Mouse (Mus musculus) limb, embryonic 14.5 days (tissue): ENCODE results near the gene Hoxc10. TPM values are rescaled to one million over a fixed set of nuclear protein-coding genes. Genes with fewer than 3 reads are reported as not detected.

Source experiments
- ATAC-seq: fragments of 200-750 bp; cut with Nextera tagmentation; 2 replicates; pipeline ENCODE4 v1.8.0; 2017; ENCODE audit warnings: low read depth, moderate number of reproducible peaks, moderate TSS enrichment; ENCODE audit not compliant: low FRiP score
- DNase-seq: peaks from one replicate; pipeline ENCODE4 v3.0.0-alpha.2; 2015; ENCODE audit warnings: low spot score
- H3K27ac ChIP-seq: fragments of 300-500 bp; sonication (generic); replicated peaks from 2 replicates; pipeline ENCODE4 v1.5.1; 2014; ENCODE audit warnings: low read depth, mild to moderate bottlenecking, low read length, moderate library complexity, mixed read lengths
- H3K27me3 ChIP-seq: fragments of 300-500 bp; sonication (generic); 2 replicates; pipeline ENCODE4 v1.6.1; 2014; ENCODE audit warnings: low read length, mixed read lengths; ENCODE audit not compliant: control insufficient read depth, insufficient read depth
- H3K36me3 ChIP-seq: fragments of 300-500 bp; sonication (generic); 2 replicates; pipeline ENCODE4 v1.6.1; 2014; ENCODE audit warnings: mild to moderate bottlenecking, low read length, moderate library complexity, mixed read lengths; ENCODE audit not compliant: control insufficient read depth, insufficient read depth
- H3K4me1 ChIP-seq: fragments of 300-500 bp; sonication (generic); 2 replicates; pipeline ENCODE4 v1.6.1; 2014; ENCODE audit warnings: antibody characterized with exemption, low read length, mixed read lengths; ENCODE audit not compliant: control insufficient read depth, insufficient read depth
- H3K4me2 ChIP-seq: fragments of 300-500 bp; sonication (generic); replicated peaks from 2 replicates; pipeline ENCODE4 v1.6.1; 2014; ENCODE audit warnings: low read depth, mild to moderate bottlenecking, low read length, moderate library complexity; ENCODE audit not compliant: severe bottlenecking
- H3K4me3 ChIP-seq: fragments of 300-500 bp; sonication (generic); replicated peaks from 2 replicates; pipeline ENCODE4 v1.5.1; 2014; ENCODE audit warnings: low read length
- H3K9ac ChIP-seq: fragments of 300-500 bp; sonication (generic); 2 replicates; pipeline ENCODE4 v1.6.1; 2014; ENCODE audit warnings: mild to moderate bottlenecking, low read depth, low read length, moderate library complexity; ENCODE audit not compliant: severe bottlenecking
- H3K9me3 ChIP-seq: fragments of 300-500 bp; sonication (generic); 2 replicates; pipeline ENCODE4 v1.6.1; 2016; ENCODE audit warnings: low read length; ENCODE audit not compliant: control insufficient read depth
- POLR2A ChIP-seq: fragments of 200-500 bp; IDR thresholded peaks from 2 replicates; pipeline ENCODE4 v1.8.0; 2012; ENCODE audit warnings: inconsistent platforms, mild to moderate bottlenecking, moderate library complexity, borderline replicate concordance; ENCODE audit not compliant: insufficient read depth, insufficient read length; ENCODE audit errors: extremely low read depth
- WGBS: fragments of 180-500 bp; shearing (Covaris S2); extraction: QIAGEN DNeasy Blood & Tissue Kit; methylation state at CpG from one replicate; pipeline ENCODE4 v1.1.7; 2014; 5-methylcytosine and 5-hydroxymethylcytosine counted together
- polyA plus RNA-seq, 2 experiments: library from polyadenylated mRNA; depleted of rRNA in 1 of 2; stranded (reverse) in 1 of 2; unstranded in 1 of 2; fragments of >200 nt; fragmentation: Nextera tagmentation in 1 of 2; extraction: Ambion mirVana in 1 of 2; gene quantifications; 2 replicates each; pipeline versions ENCODE4 v1.2.1 to v1.2.3; 2012 to 2014

Hoxc10 gene
- polyA plus RNA-seq, 2 experiments = 5.8 to 14.3 TPM

DNA sequence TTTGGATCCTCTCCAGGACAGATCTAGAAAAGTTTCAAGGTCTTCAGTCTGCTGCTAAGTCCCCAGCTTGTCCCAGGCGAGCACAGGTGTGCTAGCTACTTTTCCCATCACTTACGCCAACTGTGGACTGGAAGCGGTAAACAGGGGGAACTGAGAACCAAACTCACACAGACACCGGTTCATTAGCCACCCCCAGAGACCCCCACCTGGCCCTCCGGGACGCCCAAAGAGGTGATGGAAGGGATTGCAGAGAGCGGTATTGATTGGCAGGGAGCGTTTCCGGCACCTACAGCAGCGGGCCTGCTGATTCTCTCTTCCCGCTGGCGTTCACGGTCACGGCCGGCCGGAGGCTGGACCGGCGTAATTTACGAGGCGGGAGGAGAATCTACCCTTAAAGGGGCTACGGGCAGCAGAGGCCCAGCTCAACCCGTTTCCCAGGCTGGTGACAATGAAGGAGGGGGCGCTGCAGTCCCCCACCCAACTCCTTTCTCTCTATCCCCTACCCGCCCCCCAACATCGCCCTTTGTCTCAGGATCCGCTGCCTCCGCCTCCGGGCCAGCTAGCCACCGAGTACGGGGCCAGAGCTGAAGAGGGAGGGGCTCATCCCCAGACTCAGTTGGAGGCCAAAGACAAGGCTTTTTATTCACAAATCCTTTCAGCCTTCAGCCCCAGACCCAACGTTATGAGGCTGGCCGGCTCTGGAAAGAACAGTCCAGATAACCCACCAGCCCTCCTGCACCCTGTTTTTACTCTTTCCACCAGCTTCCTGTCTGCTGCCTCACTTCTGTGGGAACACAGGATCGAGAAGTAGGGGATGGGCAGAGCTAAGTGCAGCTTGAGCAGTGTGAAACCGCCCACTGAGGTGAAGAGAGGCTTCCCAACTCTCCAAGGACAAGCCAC, 27.1 kb upstream of the Hoxc10 start:
- Histone ChIP-seq H3K4me2 (peak overlapping the region; percentile 35; the same call in 1 of the 2 replicates), H3K36me3 (no peaks in the 10 kb centered on the region), H3K4me3 (peak overlapping the region; percentile 11), H3K4me1 (peaks cover 5% of the 10 kb centered on the region), H3K27me3 (peaks cover 97% of the 10 kb centered on the region), H3K27ac (no peak overlapping the region), H3K9me3 (no peaks in the 10 kb centered on the region), H3K9ac (no peak overlapping the region)
- TF ChIP-seq POLR2A = no peak
- ATAC-seq (no peak), DNase-seq (no peak)
- WGBS = 4% methylated on average over 30 of the region's 34 CpGs

DNA sequence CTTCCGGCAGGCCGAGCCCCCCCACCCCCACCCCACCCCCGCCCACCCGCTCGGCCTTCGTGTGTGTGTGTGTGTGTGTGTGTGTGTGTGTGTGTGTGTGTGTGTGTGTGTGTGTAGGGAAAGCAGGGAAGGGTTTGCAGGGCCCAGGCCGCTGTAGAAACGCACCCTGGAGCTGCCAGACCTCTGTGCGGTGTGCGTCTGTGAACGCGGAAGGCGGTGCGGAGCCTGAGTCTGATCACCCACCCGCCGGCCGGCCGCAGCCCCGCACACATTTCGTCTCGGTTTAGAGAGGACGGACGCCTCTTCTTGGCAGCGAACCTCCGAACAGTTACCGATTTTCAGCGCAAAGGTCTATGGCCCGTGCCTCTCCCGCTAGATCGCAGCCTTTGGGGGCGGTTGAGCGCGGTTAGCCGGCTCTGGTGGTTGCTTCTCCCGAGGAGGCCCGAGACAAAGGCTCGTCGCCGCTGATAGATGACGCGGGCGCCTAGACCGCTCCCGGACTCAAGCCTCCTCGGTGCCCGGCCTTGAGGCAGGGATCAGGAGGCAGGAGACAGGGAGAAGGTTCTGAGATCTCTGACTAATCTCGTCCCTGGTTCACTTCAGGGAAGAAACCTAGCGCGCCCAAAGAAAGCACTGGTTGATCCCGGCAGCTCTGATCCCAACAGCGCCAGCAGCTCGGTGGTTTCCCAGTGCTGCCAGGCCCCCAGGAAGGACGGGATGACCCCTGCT, 23.7 kb upstream of the Hoxc10 start:
- under 1% methylated on average over 42 of the region's 53 CpGs for WGBS
- Histone ChIP-seq H3K4me2 (peak overlapping the region; percentile 53), H3K4me3 (peak overlapping the region; percentile 34)

DNA sequence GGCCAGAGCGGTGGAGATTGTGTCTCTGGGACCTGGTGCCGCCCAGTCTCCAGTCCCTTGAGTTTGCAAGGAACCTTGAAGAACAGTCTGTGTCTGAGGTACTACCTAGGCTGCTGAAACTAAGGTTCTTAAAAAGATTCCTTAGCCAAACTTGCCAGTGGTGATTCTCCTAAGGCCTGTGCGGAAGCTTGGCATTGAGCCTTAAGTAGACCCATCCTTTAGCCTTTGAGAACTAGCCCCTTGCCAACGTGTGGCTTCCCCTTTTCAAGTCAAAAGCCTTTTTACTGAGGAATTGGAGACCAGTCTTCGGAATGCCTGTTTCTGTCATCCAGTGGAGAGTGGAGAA, 23.2 kb upstream of the Hoxc10 start:
- peak overlapping the region; percentile 34 for H3K4me3 ChIP-seq
- 9% methylated on average over 5 of the region's 5 CpGs for WGBS
- peaks cover 96% of the 10 kb centered on the region for H3K27me3 ChIP-seq
- no peaks in the 10 kb centered on the region for H3K9me3 ChIP-seq
- peak overlapping the region; percentile 60 for H3K9ac ChIP-seq
- H3K4me1 ChIP-seq = peaks cover 5% of the 10 kb centered on the region
- peak overlapping the region; percentile 53 for H3K4me2 ChIP-seq
- no peak for ATAC-seq
- no peaks in the 10 kb centered on the region for H3K36me3 ChIP-seq
- no peak for DNase-seq
- TF ChIP-seq POLR2A = no peak
- no peak overlapping the region for H3K27ac ChIP-seq

More for the DNA sequence above, 23.7 kb upstream of the Hoxc10 start:
- DNase-seq = no peak
- no peak for ATAC-seq
- TF ChIP-seq POLR2A = 0 out of 2 replicates have a peak, but pooled peaks have one; percentile 9
- Histone ChIP-seq H3K27ac (no peak overlapping the region), H3K4me1 (peaks cover 5% of the 10 kb centered on the region), H3K9me3 (no peaks in the 10 kb centered on the region), H3K27me3 (peaks cover 96% of the 10 kb centered on the region), H3K36me3 (no peaks in the 10 kb centered on the region), H3K9ac (peak overlapping the region; percentile 60)

DNA sequence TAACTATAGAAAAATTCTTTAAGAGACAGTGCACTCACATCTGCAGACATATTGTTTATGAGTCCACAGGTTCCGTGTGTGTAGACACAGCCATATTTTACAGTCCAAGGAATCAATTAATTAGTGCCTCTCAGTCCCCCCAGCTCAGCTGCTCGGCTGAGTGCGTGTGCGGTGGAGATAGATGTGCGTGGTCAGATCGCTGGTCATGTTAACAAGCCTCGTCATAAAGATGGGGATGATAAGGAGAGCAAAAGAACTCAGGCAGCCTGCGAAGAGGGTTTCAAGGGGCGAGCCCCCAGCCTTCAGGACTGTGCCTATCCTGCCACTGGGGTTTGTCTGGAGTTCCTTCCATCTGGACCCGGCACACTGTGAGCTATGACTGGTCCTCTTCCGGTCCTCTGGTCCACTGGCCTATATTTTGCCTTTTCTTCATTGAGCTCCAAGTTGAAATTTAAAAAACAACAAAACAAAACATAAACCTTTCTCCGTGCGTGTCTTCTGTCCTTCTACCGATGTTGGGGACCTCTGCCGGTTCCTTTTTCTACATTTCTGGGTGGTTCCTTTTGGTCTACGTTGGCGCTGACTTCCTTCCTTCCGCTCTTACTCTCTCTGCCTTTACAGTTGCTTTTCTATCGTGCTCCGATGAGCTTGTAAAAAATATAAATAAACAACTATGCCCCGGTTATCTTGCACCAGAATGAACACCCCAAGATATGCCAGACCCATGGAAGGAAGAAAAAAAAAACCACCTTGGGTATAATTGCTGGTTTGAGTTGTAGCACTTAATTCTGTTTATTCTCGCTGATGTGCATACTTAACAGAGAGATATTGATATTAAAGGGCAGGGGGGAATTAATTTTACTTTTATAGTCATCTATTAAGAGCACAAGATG, 21.2 kb upstream of the Hoxc10 start:
- no peak overlapping the region for H3K27ac ChIP-seq
- 11% methylated on average over 22 of the region's 22 CpGs for WGBS
- ATAC-seq (no peak), DNase-seq (no peak)
- no peak overlapping the region; the same call in 1 of the 2 replicates for H3K4me3 ChIP-seq
- H3K4me2 ChIP-seq = peak overlapping the region; percentile 21
- H3K27me3 ChIP-seq = peaks cover 96% of the 10 kb centered on the region
- no peak for TF ChIP-seq POLR2A
- no peaks in the 10 kb centered on the region for H3K9me3 ChIP-seq
- H3K36me3 ChIP-seq = no peaks in the 10 kb centered on the region
- no peaks in the 10 kb centered on the region for H3K4me1 ChIP-seq
- no peak overlapping the region; the same call in 1 of the 2 replicates for H3K9ac ChIP-seq

DNA sequence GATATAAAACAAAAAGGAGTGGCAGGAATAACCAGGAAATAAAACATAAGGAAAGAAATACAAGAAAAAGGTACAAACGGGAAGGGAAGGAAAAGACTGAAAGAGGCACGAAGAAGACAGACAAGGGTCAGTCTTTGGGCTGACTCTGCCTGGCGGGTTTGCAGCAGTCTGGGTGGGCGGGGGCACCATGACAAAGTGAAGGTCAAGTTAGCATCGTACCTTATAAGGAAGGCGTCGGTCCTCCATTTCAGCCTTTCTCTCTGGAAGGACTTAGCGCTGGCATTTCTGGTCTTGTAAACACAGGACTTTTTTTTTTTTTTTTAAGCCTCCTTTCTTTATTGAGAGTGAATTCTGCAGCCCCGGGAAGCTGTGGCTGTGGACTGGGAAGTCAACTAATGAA, 19.3 kb upstream of the Hoxc10 start:
- WGBS = 2% methylated on average over 9 of the region's 9 CpGs
- peak overlapping the region; percentile 15; the same call in 1 of the 2 replicates for H3K27ac ChIP-seq
- no peak for TF ChIP-seq POLR2A
- peak overlapping the region; percentile 13; the same call in 1 of the 2 replicates for H3K4me3 ChIP-seq
- no peaks in the 10 kb centered on the region for H3K9me3 ChIP-seq
- no peak overlapping the region for H3K9ac ChIP-seq
- no peaks in the 10 kb centered on the region for H3K36me3 ChIP-seq
- DNase-seq (no peak), ATAC-seq (no peak)
- H3K4me2 ChIP-seq = peak overlapping the region; percentile 8
- peaks cover 90% of the 10 kb centered on the region for H3K27me3 ChIP-seq
- H3K4me1 ChIP-seq = no peaks in the 10 kb centered on the region
